Mouse (Mus musculus) lung, postnatal 36 days (tissue): ENCODE measurements around the gene Ankrd34b.

ENCODE experiments used
- DNase-seq: peaks from one replicate; pipeline ENCODE4 v3.0.0; 2022; ENCODE audit warnings: mixed read lengths

Gene Ankrd34b

DNA sequence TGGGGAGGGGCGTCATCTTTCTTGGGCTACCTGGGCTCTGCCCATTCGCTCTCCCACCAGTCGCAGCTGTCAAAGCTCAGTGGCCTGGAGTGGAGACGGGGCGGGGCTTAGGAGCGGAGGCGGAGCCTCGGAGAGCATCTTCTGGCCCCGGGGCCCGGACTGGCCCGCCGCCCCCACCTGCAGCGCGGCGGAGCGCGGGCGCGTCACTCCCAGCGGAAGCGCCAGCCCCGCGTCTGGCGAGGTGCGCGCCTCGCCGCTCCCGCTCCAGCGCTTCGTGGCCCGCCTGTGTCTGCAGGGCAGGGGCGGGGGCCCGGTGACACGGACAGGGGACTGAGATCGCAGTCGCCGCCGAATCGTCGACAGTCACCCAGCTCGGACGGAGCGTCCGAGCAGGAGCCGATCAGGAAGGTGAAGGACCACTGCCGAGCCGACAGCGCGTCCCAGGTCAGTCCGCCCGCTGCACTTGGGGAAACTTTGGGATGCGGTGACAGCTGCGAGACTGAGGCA, at the start of gene Ankrd34b:
Gene Ankrd34b (plus strand): TSS at position 139 of the 507 bp plus-strand sequence.
- peak; percentile 17 for DNase-seq

- DNase-seq = no peak
These were observed 38.3 kb upstream of the Ankrd34b start for GRCm38 (mm10) chr13:92387367-92387766.

- no peak for DNase-seq
These were observed 32.5 kb upstream of the Ankrd34b start for GRCm38 (mm10) chr13:92393047-92393661.

DNA sequence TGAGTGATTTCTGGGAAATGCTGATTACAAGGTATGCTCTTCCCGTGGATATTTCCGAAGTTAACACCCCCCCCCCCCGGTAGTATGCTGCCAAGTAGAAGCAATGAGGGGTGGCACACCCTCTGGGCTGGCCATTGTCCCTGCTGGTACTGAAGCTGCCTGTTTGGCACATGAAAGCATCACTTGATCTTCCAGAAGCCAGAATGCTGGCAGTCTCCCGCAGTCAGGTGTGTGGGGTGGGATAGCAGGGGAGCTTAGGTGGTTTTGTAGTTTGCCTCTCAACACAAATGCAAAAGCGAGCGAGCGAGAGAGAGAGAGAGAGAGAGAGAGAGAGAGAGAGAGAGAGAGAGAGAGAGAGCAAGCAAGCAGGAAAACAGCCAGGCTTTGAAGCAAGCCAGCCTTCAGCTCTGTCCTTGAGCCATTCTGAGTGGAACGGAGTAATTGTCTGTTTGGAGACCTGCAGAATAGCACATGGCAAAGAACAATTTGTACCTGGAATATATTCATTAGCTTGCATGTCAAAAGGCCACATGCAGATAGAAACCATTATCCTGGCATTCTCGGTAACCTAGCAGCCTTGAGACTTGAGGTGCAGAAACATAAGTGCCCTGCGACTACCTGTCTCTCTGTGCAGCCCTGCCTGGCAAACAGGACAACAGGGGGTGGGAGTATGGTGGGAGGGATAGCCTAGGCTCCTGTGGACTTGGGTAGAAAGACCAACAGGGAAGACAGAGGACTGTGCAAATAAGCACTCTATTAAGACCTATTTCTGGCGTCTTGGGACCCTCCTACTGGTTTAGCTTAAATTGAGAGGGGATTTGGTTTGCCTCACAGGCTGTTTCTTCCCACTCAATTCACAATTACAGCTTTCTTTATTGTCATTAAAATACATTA, 27.0 kb upstream of the Ankrd34b start:
- no peak for DNase-seq

DNA sequence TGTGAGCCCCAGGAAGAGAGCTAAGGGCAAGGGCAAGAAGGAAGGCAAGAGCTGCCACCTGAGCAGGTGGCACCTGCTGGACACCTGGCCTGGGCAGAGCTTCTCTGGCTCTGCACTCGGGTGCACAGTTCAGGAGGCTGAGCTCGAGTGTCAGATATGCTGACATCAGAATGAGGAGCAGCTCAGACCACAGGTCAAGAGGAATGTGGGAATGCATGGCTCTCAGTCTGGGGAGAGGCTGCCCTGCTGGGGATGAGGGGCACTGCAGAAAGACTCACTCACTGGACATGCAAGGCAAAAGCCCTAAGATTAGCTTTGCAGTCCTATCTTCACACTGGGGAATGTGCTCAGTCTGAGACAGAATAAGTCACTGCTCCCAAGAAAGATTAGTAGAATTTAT, 23.6 kb upstream of the Ankrd34b start:
- DNase-seq = no peak

DNA sequence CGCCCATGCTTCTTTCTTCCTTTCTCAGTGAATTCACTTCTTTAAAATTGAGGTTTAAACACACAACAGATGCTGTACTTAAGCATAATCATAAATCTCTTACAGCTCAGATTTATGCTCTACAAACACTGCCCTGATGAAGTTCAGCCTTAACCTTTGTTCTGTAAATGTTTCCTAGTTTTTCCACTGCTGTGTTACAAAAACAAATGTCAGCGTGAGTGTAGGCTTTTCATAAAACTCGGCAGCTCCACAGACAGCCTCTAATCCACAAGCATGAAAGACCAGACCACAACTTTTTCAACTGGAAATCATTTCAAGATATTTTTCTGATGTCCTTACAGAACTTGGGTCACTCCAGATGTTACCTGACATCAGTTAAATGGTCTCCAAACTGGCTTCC, 22.2 kb upstream of the Ankrd34b start:
- DNase-seq = no peak

- DNase-seq = no peak
These were observed 15.2 kb upstream of the Ankrd34b start for GRCm38 (mm10) chr13:92410486-92410885.

- DNase-seq = no peak
These were observed 6.1 kb upstream of the Ankrd34b start for GRCm38 (mm10) chr13:92419630-92420029.

DNA sequence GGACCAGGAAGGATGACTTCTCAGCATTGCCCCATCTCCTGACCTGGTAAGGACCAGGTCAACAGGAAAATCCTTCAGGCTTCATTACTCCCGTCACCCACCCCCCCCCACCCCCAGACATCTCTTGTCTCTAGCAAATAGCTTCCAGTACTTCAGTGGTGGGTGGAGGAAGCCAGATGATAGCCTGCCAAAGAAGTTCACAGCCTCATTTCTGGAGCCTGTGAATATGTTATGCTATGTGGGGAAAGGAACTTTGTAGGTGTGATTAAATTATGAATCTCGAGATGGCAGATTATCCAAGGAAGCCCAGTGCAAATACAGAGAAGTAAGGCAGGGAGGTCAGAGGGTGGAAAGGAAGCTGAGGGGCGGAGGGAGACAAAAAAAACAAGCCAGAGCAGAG, 2.0 kb upstream of the Ankrd34b start:
- DNase-seq = no peak

DNA sequence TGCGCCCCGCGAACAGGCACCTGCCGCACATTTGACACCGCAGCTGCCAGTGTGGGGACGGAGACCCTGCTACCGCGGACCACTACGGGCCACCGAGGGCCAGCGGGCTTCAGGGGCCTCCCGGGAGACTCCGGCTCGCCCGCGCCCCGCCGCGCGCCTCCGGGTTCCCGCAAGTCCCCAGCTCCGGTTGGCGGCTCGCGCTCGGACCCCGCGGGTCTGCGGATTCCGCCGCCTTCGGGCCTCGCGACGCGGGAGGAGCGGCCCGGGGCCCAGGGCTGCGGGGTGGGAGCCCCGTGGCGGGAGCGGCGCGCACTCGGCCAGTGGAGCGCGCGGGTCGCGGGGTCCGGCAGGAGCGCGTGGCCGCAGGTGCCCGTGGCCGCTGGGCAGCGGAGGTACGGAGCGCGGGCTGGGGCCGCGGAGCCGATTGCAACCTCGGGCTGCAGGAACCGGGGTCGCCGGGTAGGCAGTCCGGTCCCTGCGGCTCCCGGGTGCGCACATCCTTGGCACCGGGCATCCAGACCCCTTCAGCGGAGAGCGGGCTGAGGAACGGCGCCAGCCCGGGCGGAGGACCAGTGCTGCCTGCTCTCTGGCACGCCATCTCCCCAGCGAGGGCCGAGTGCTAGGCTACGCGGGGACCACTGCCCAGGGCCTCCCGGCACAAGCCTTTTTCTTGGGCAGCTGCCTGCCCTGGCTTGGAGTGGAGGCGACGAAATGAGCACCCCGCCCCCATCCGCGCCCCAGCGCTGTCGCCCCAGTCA, 777 bp downstream of the Ankrd34b start:
- DNase-seq = no peak

DNA sequence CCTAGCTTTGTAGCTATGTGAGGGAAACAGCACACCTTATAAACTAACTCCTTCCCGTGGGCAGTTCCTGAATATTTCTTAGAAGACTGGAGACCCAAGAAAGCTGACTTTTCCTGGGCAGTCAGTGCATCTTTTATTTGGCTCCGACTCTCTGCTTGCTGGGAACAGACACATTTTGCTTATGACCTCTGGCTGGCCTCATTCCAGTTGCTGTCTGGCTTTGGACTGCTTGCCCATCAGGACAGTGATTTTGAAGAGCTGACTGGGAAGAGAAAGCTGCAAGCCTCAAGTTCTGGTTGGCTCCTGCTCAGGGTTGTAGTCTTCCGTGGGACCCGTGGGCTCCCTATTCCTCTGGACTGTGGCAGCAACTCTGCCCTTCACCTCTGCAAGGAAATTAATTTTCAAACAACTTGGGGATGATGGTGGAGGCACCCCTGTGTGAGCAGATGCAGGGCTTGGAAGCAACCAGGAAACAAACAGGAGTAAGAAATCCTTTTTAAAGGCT, 1.7 kb downstream of the Ankrd34b start:
- DNase-seq = no peak

GRCm38 (mm10) chr13:92438656-92439055, 13.0 kb downstream of the Ankrd34b start:
- no peak for DNase-seq

DNA sequence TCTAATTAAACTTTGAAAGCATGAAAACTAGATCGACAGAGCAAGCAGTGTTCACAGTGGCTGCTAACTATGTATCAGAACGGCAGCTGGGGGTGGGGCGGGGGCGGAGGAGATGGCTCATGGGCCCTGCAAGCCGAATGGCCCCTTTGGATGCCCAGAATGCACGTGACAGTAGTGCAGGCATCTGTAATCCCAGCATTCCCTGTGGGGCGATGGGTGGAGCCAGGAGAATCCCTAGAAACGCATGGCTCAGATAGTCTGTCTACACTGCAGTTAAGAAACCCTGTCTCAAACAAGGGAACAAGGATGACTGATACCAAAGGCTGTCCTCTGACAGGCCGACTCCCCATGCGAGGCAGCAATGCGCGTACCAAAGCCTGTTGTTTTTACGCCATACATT, 14.6 kb downstream of the Ankrd34b start:
- DNase-seq = no peak

DNA sequence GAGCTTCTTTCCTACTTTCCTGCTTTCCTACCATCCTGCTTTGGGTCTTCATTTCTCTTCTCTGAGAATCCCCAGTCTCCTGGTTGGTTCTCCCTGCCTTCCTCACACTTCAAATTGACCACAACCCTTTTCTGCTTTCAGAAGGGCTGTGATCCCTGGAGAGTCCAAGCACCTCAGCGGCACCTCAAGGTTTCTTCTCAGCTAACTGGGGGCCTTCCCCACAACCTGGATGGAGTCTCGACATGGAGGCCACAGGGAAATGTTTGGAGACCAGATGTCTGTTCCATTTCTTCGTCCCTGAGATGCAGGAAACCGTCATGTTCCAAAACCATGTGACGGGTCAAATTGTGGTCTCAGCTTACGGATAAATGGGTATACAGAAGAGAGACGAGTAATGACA, 21.2 kb downstream of the Ankrd34b start:
- no peak for DNase-seq

- DNase-seq = no peak
These were observed 39.0 kb downstream of the Ankrd34b start for GRCm38 (mm10) chr13:92464698-92465097.

GRCm38 (mm10) chr13:92467891-92468290, 42.2 kb downstream of the Ankrd34b start:
- no peak for DNase-seq

DNA sequence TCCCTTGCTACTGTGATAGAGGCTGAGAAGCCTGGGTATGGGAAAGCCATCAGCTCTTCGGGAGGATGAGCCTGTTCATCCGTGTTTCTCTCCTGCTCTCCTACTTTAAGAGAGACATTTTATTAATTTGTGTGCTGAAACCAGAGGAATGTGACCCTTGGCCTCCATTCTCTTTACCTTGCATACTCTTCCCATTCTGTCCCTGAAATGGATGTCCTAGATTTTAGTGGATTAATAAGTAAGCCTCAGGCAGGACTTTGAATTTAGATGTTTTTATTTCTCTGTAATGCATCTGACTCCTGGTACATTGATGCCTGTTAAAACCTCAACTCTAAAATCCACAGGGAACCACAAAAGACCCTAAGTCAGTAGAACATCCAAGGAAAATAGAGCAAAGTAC, 43.7 kb downstream of the Ankrd34b start:
- DNase-seq = no peak

DNA sequence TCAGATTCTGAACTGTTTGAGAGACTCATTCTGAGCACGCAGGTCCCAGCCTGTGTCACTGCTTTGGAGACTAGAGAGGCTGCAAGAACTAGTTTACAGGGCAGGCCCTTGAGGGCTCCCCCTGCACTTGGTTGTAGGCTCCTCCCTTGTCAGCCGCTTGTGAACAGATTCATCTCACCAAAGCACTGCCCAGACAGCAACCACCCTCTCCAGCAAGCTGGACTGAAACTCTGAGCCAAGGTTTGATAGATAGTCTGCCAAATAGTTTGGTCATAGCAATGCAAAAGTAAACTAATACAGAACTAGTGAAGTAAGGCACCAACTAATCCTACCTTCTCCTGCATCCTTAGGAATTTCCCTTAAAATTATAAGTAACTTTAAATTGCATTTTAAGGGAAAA, 44.5 kb downstream of the Ankrd34b start:
- no peak for DNase-seq

DNA sequence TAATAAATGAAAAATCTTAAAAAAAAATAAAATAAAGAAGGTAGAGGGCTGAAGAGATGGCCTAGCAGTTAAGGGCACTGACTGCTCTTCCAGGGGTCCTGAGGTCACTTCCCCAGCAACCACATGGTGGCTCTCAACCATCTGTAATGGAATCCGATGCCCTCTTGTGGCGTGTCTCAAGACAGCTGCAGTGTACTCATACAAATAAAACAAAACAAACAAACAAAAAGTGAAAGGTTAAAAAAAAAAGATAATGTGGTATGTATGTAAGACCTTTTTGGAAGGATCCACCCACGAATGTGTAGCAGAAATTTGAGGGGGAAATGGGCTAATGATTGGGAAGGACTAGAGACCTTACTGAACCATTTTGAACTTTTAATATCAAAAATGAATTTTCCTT, 57.7 kb downstream of the Ankrd34b start:
- DNase-seq = peak; percentile 80

DNA sequence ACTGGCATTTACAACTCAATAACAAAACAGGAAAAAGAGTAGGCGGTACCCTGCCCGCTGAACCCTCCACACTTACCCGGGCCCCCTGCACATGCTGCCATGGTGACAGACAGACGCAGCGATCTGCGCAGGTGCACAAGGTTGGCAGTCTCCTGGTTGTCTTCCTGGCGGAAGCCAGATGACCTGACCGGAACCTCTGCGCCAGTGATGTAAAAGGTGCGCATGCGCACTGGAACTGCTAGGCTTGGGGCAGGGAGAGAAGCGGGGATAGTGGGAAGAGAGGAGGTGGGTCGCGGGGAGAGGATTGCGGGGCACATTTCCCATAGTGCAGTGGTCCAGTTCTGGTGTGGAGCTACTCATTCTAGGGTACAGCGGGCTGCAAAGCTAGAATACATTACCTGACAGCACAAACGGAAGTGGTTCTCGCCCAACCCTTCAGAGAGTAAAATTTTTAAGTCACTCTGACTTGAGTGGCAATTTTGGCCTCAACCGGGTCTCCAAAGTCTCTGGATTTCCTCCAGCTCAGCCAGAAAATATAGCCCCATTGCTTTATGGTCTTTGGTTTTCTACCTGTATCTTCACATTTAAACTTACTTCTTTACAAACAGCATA, 58.3 kb downstream of the Ankrd34b start, which contains the start of gene Fam151b:
Gene Fam151b (minus strand): TSS at position 164 of the 612 bp plus-strand sequence.
- DNase-seq = peak; percentile 95

- DNase-seq = peak; percentile 10
These were observed 65.1 kb downstream of the Ankrd34b start for GRCm38 (mm10) chr13:92490817-92491216.
